Mouse (Mus musculus) cerebellum, adult 2 months (tissue): Measurements from ENCODE around the gene Inafm2.

ENCODE experiments used
- CTCF ChIP-seq: fragments of 200-500 bp; IDR thresholded peaks from 2 replicates; pipeline ENCODE4 v1.5.1; 2011; ENCODE audit warnings: low read depth, mild to moderate bottlenecking, control low read depth, low read length, moderate library complexity, borderline replicate concordance; ENCODE audit not compliant: insufficient read depth
- POLR2A ChIP-seq: fragments of 200-500 bp; IDR thresholded peaks from 2 replicates; pipeline ENCODE4 v1.6.1; 2011; ENCODE audit warnings: low read length, control low read depth, borderline replicate concordance; ENCODE audit not compliant: insufficient read depth

DNA sequence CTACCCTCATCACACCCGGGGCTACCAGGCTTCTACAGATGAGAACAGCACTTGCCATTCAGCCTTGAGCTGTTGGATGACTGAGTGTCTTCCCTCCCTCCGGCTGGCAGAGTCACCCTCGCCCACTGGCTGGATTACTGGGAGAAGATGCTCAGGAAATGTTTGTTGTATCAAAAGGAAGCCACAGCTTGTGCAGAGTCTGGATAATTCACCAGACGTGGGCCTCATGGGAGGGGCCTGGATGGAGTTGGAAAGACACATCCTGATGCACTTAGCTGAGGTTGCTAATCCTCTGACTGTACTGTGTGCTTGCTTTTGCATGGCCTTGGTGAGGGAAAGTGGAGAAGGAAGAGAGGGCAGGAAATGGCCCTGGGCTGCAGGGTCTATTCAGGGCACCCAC is 10.5 kb downstream of the Inafm2 start:
- TF ChIP-seq CTCF (no peak), POLR2A (no peak)
